Mouse (Mus musculus) cerebellum, adult 11-12 months (tissue): ENCODE results near the gene Nelfe.

ENCODE experiments used
- DNase-seq: peaks from one replicate; pipeline ENCODE4 v3.0.0; 2022

Nelfe gene

GRCm38 (mm10) chr17:34847615-34848014, 2.6 kb upstream of the Nelfe start:
- no peak for DNase-seq

- DNase-seq = no peak
These were observed 430 bp downstream of the Nelfe start for GRCm38 (mm10) chr17:34850517-34851125.

- DNase-seq = no peak
These were observed 3.3 kb downstream of the Nelfe start for GRCm38 (mm10) chr17:34853511-34853910.

DNA sequence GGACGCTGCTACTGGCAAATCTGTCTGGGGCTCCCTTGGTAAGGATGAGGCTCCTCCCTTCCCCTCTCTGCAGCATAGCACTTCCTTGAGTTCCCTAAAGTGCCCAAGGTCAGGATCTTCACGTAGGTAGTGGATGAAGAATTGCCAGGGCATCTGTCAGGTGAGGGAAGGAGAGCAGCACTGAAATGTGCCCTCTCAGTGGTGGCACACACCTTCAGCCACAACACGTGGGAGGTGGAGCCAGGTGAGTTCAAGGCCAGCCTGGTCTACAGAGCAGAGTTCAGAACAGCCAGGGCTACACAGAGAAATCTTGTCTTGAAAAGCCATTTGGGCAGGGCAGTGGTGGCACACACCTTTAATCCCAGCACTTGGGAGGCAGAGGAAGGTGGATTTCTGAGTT, 4.6 kb downstream of the Nelfe start:
- no peak for DNase-seq

GRCm38 (mm10) chr17:34855825-34856224, 5.6 kb downstream of the Nelfe start:
- no peak for DNase-seq

- DNase-seq = no peak
These were observed 8.5 kb downstream of the Nelfe start for GRCm38 (mm10) chr17:34858670-34859069.

DNA sequence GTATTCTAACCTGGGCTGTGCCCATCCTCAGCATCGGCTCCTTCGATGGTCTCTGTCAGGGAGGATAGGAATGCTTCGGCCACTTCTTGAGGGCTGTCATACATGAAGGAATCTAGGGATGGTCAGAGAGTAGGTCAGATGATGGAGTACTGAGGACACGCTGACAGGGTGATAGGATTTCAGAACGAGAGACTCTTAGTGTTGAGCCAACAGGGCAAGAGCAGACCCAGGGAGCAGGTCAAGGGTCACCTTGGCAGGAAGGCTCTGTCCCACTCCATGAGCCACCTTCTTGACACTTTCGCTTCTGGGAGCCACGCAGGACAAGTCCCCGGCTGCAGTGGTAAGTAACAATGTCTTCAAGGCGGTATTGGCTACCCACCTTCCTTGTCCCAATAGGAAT, 10.3 kb downstream of the Nelfe start:
- no peak for DNase-seq

- no peak for DNase-seq
These were observed 11.7 kb downstream of the Nelfe start for GRCm38 (mm10) chr17:34861704-34862415.

GRCm38 (mm10) chr17:34862416-34863081, 12.4 kb downstream of the Nelfe start, which contains the start of gene Cfb:
Gene Cfb, minus strand, starts transcription at chr17:34862518.
- DNase-seq = no peak

DNA sequence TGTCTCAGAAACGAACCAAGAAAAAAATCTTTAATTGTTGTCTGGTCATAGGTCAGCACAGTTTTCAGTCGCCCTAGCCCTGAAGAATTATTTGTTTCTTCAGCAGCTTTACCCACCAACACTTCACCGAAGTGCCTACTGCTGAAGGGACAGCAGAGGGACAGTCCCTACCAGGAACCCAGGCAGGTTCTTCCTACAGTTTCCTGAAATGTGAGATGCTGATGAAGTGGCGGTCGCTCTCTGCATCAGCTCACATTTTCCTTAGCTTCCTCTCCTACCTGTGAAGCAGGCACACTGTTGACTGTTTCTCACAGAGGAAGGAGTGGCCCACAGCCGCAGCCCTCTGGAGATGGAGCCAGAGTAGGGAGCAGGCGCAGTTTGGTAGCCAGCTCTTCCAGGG, 15.8 kb downstream of the Nelfe start:
- no peak for DNase-seq

DNA sequence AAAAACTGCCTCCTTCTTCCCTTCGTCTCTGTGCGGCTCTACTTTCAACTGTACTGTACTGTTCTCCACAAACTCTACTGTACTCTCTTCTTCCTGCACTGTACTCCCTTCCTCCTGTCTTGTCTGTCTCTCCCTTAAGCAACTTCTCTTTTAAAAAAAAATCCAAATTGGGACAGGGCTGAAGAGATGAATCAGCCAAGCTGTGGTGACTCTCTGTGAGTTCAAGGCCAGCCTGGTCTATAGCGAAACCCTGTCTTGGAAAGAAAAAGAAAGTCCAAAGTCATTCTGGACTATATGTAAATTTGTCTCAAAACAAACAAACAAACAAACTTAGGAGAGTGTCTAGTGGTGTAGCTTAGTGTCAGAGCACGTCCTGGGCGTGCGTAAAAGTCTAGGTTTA, 24.1 kb downstream of the Nelfe start:
- no peak for DNase-seq

DNA sequence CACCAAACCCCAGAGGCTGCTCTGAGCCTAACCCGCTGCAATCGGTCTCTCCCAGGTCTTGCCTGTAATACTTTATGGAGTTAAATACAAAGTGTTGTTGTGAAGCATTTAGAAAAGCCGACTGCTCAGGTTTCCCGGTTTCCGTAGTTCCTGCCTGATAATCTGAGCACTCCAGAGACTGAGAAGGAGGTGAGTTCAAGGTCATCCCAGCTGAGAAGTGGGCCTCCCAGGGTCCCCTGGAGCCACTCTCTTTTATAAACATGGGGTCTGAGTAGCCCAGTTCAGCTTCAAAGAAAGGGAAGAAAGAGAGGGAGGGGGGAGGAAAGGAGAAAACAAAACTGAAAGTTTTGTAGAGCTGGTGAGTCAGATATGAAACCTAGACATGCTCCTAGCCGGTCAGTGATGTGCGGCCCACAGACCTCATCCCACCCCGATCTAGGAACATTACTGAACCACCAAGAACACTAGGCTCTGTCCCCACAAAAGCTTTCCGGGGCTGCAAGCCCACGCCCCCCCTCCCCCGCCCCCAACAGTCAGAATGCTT, 29.2 kb downstream of the Nelfe start, which contains the start of gene Zbtb12:
Zbtb12 (plus strand) TSS at position 148 of the 544 bp plus-strand sequence.
- no peak for DNase-seq

GRCm38 (mm10) chr17:34881166-34881565, 31.0 kb downstream of the Nelfe start:
- no peak for DNase-seq

GRCm38 (mm10) chr17:34881683-34882310, 31.6 kb downstream of the Nelfe start, which contains the start of gene Gm20547:
Gene Gm20547, minus strand, starts transcription at chr17:34882042.
- no peak for DNase-seq

DNA sequence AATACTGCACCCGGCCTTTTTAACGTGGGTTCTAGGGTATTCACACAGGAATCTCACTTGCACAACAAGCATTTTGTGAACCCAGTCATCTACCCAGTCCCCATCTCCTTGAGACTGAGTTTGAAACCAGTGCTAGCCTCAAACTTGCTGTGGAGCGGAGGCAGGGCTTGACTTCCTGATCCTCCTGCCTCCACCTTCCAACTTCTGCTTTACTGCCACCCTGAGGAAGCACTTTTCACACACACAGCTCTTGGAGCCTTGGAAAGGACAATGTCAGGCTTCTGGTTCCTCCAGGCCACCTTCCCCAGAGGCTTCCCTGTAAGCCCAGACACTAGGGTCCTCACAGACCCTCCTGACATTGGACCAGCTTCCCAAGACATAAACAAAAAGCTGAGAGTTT, 33.1 kb downstream of the Nelfe start:
- no peak for DNase-seq

DNA sequence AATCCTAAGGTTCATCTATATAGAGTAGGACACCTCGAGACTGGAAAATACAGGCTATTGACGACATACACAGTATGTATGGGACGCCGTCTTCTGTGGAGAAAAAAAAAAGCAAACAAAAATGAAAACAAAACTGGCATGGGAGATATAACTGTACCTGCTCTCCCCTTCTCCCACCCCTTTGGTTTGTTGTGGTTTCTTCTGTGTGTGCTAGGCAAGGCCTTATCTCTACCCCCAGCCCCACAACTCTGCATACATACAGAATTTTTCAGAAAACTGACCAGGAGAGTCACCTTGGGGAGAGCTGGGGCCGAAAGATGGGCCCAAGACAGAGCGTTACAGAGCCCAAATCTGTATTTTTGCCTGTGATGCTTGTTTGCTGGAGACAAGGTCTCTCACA, 34.5 kb downstream of the Nelfe start:
- DNase-seq = no peak

DNA sequence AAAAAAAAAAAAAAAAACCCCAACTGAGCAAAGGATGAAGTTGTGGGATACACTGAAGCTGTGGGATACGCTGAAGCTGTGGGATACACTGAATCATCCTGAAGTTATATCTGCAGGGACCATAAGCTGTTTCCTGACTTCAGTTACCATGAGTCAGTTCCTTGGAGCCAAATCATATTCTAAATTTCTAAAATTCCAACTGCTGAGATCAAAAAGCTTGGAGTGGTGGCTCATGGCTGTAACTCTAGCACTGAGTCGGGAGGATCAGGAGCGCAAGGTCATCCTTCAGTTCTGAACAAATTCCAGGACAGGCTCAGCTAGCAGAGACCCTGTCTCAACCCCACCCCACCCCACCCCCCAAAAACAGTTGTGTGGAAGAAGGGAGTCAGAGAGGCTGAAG, 35.4 kb downstream of the Nelfe start:
- no peak for DNase-seq

- DNase-seq = no peak
These were observed 37.8 kb downstream of the Nelfe start for GRCm38 (mm10) chr17:34887942-34888341.

DNA sequence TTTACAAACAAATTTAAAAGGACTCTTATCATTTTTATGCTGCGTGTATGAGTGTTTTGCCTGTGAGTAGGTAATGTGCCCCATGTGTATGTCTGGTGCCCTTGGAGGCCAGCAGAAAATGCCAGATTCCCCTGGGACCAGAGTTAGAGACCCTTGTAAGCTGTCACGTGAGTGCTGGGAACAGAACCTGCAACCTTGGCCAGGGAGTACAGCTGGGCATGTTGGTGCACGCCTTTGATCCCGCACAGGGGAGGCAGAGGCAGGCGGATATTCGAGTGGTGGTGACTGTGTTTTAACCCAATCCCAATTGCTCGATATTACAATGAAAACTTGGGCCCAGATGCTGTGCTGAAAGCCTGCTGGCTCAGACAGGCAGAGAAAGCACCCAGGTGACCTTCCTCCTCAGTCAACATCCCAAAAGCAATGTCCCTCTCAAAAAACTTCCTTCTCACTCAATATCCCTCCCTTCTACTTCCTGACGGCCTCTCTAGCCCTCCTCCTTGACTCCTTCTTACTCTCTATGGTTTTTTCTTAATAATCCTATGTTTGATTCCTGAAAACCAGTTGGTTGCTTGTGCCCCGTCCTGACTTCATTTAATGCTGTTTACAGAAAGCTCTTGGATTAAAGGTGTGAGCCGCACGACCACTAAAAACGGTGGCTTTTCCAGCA, 40.0 kb downstream of the Nelfe start:
- no peak for DNase-seq

- DNase-seq = no peak
These were observed 41.2 kb downstream of the Nelfe start for GRCm38 (mm10) chr17:34891377-34891776.

- no peak for DNase-seq
These were observed 43.1 kb downstream of the Nelfe start for GRCm38 (mm10) chr17:34893072-34893824.

- DNase-seq = peak; percentile 93
These were observed 43.9 kb downstream of the Nelfe start for GRCm38 (mm10) chr17:34894074-34894597.
